Mouse (Mus musculus) testis, adult 2 months (tissue): ENCODE measurements at regions not wholly inside any gene's neighbourhood (a gene's known extent, or its start where the extent isn't known, plus 50 kb on each side); places are given as distances from the start of the nearest gene placed in this dataset.

Experiments
- H3K27ac ChIP-seq: fragments of 200-500 bp; 2 replicates; pipeline ENCODE4 v1.5.1; 2012; ENCODE audit warnings: low read depth, low read length; ENCODE audit not compliant: control insufficient read depth, insufficient read depth
- H3K27me3 ChIP-seq: fragments of 200-500 bp; 2 replicates; pipeline ENCODE4 v1.6.1; 2012; ENCODE audit warnings: mild to moderate bottlenecking, low read length, moderate library complexity; ENCODE audit not compliant: control insufficient read depth, insufficient read depth
- H3K36me3 ChIP-seq: fragments of 200-500 bp; 2 replicates; pipeline ENCODE4 v1.6.1; 2012; ENCODE audit warnings: mild to moderate bottlenecking, low read length; ENCODE audit not compliant: control insufficient read depth, insufficient read depth
- H3K4me1 ChIP-seq: fragments of 200-500 bp; 2 replicates; pipeline ENCODE4 v1.6.1; 2012; ENCODE audit warnings: low read length; ENCODE audit not compliant: control insufficient read depth, insufficient read depth
- H3K4me3 ChIP-seq: fragments of 200-500 bp; 2 replicates; pipeline ENCODE4 v1.5.1; 2012; ENCODE audit warnings: low read depth, mild to moderate bottlenecking, low read length, moderate library complexity, mixed read lengths; ENCODE audit not compliant: control insufficient read depth
- CTCF ChIP-seq: fragments of 200-500 bp; IDR thresholded peaks from 2 replicates; pipeline ENCODE4 v1.5.1; 2012; ENCODE audit warnings: low read depth, mild to moderate bottlenecking, inconsistent platforms, low read length, moderate library complexity; ENCODE audit not compliant: control insufficient read depth, insufficient read depth, insufficient replicate concordance
- POLR2A ChIP-seq: fragments of 200-500 bp; IDR thresholded peaks from 2 replicates; pipeline ENCODE4 v1.6.1; 2012; ENCODE audit warnings: low read depth, mild to moderate bottlenecking, inconsistent platforms, low read length, moderate library complexity; ENCODE audit not compliant: control insufficient read depth

- Histone ChIP-seq H3K36me3 (no peaks in the 10 kb centered on the region), H3K4me3 (no peak overlapping the region), H3K4me1 (no peaks in the 10 kb centered on the region), H3K27me3 (no peaks in the 10 kb centered on the region), H3K27ac (no peak overlapping the region)
- TF ChIP-seq POLR2A (no peak), CTCF (no peak)
Measured at GRCm38 (mm10) chr13:90515773-90516503, 389.2 kb downstream of the Atp6ap1l start.

- TF ChIP-seq CTCF (no peak), POLR2A (no peak)
- no peaks in the 10 kb centered on the region for H3K36me3 ChIP-seq
Measured at GRCm38 (mm10) chr13:90513867-90514266, 391.3 kb downstream of the Atp6ap1l start.

GRCm38 (mm10) chr13:90512786-90513401 is 392.3 kb downstream of the Atp6ap1l start:
- no peaks in the 10 kb centered on the region for H3K4me1 ChIP-seq
- H3K27ac ChIP-seq: no peak overlapping the region
- no peaks in the 10 kb centered on the region for H3K27me3 ChIP-seq
- no peak for TF ChIP-seq CTCF
- H3K36me3 ChIP-seq: no peaks in the 10 kb centered on the region
- no peak overlapping the region for H3K4me3 ChIP-seq

More at GRCm38 (mm10) chr13:90513867-90514266, 391.3 kb downstream of the Atp6ap1l start:
- Histone ChIP-seq H3K4me1 (no peaks in the 10 kb centered on the region), H3K4me3 (no peak overlapping the region), H3K27me3 (no peaks in the 10 kb centered on the region), H3K27ac (no peak overlapping the region)

- no peak overlapping the region for H3K27ac ChIP-seq
- H3K4me1 ChIP-seq: no peaks in the 10 kb centered on the region
- no peaks in the 10 kb centered on the region for H3K36me3 ChIP-seq
- no peak for TF ChIP-seq CTCF
- no peak for TF ChIP-seq POLR2A
- no peaks in the 10 kb centered on the region for H3K27me3 ChIP-seq
- no peak overlapping the region for H3K4me3 ChIP-seq
Measured at GRCm38 (mm10) chr13:90510479-90510878, 394.7 kb downstream of the Atp6ap1l start.

GRCm38 (mm10) chr13:90503188-90503587 is 402.0 kb downstream of the Atp6ap1l start:
- no peaks in the 10 kb centered on the region for H3K27me3 ChIP-seq
- no peak overlapping the region for H3K27ac ChIP-seq
- TF ChIP-seq CTCF (no peak), POLR2A (no peak)
- H3K4me1 ChIP-seq: no peaks in the 10 kb centered on the region
- no peak overlapping the region for H3K4me3 ChIP-seq
- no peaks in the 10 kb centered on the region for H3K36me3 ChIP-seq

- no peak for TF ChIP-seq POLR2A
- no peak for TF ChIP-seq CTCF
- Histone ChIP-seq H3K27me3 (no peaks in the 10 kb centered on the region), H3K36me3 (no peaks in the 10 kb centered on the region), H3K4me1 (no peaks in the 10 kb centered on the region), H3K27ac (no peak overlapping the region), H3K4me3 (no peak overlapping the region)
Measured at GRCm38 (mm10) chr13:90502141-90502540, 403.0 kb downstream of the Atp6ap1l start.

GRCm38 (mm10) chr13:90498978-90499377 is 406.2 kb downstream of the Atp6ap1l start:
- no peaks in the 10 kb centered on the region for H3K36me3 ChIP-seq
- no peak overlapping the region for H3K4me3 ChIP-seq
- H3K4me1 ChIP-seq: no peaks in the 10 kb centered on the region
- TF ChIP-seq CTCF (no peak), POLR2A (no peak)
- H3K27me3 ChIP-seq: no peaks in the 10 kb centered on the region
- H3K27ac ChIP-seq: no peak overlapping the region
